Mouse (Mus musculus): ENCODE results near the gene Diexf.

GRCm38 (mm10) chr1:193160317-193161032 is 30.4 kb upstream of the Diexf start:
- TF ChIP-seq POLR2A (IDR thresholded peaks at IDR 0.05; ENCODE audit: low read depth, low read length) (no peak), CTCF (conservative IDR thresholded peaks at IDR 0.05; ENCODE audit: insufficient read depth, insufficient read length, low read depth, low read length) (no peak)
